Mouse (Mus musculus) adrenal gland, adult 8-10 months (tissue): Measurements from ENCODE around the gene Gon7. TPM values are rescaled to one million over a fixed set of nuclear protein-coding genes. Genes with fewer than 3 reads are reported as not detected.

Experiments
- DNase-seq: peaks from one replicate; pipeline ENCODE4 v3.0.0; 2022
- total RNA-seq, 4 experiments: library from RNA; stranded (reverse); gene quantifications; 2 replicates each; pipeline ENCODE4 v1.2.4; 2022

Gene Gon7
- 10 to 100 TPM; 12.1 to 16.5 (median 14.6) TPM for total RNA-seq

GRCm38 (mm10) chr12:102757689-102758402 lies at the start of gene Gon7, which contains the start of the genes Gm28051 and Ubr7:
TSS of gene Gon7 (minus strand) at chr12:102757803.
TSS of gene Gm28051 (minus strand) at chr12:102757765.
TSS of gene Ubr7 (plus strand) at chr12:102757967.
- DNase-seq: peak; percentile 95

GRCm38 (mm10) chr12:102799528-102799927 lies 41.9 kb upstream of the Gon7 start:
- no peak for DNase-seq

GRCm38 (mm10) chr12:102787927-102788326 lies 30.3 kb upstream of the Gon7 start:
- no peak for DNase-seq

- no peak for DNase-seq
These were observed 28.0 kb upstream of the Gon7 start for GRCm38 (mm10) chr12:102785593-102785985.

GRCm38 (mm10) chr12:102784899-102785592 lies 27.4 kb upstream of the Gon7 start:
- DNase-seq: no peak

GRCm38 (mm10) chr12:102782841-102783240 lies 25.2 kb upstream of the Gon7 start:
- no peak for DNase-seq

GRCm38 (mm10) chr12:102779452-102779851 lies 21.8 kb upstream of the Gon7 start:
- no peak for DNase-seq

- no peak for DNase-seq
These were observed 20.5 kb upstream of the Gon7 start for GRCm38 (mm10) chr12:102778151-102778550.

- DNase-seq: no peak
These were observed 18.4 kb upstream of the Gon7 start for GRCm38 (mm10) chr12:102776035-102776434.

- DNase-seq: no peak
These were observed 15.1 kb upstream of the Gon7 start for GRCm38 (mm10) chr12:102772676-102773075.

- no peak for DNase-seq
These were observed 14.0 kb upstream of the Gon7 start for GRCm38 (mm10) chr12:102771601-102772000.

GRCm38 (mm10) chr12:102769000-102769399 lies 11.4 kb upstream of the Gon7 start:
- DNase-seq: no peak

GRCm38 (mm10) chr12:102763696-102764095 lies 6.1 kb upstream of the Gon7 start:
- peak; percentile 51 for DNase-seq

- DNase-seq: no peak
These were observed 4.1 kb upstream of the Gon7 start for GRCm38 (mm10) chr12:102761668-102762067.

- no peak for DNase-seq
These were observed 1.3 kb upstream of the Gon7 start for GRCm38 (mm10) chr12:102758936-102759335.

- DNase-seq: no peak
These were observed 777 bp upstream of the Gon7 start, which contains the start of gene Gm20604 for GRCm38 (mm10) chr12:102758403-102758756. TSS of gene Gm20604 (minus strand) at chr12:102758672.

- no peak for DNase-seq
These were observed 431 bp downstream of the Gon7 start for GRCm38 (mm10) chr12:102757055-102757688.

GRCm38 (mm10) chr12:102756304-102756703 lies 1.3 kb downstream of the Gon7 start:
- no peak for DNase-seq

GRCm38 (mm10) chr12:102748256-102748655 lies 9.3 kb downstream of the Gon7 start:
- DNase-seq: no peak

- DNase-seq: no peak
These were observed 12.8 kb downstream of the Gon7 start for GRCm38 (mm10) chr12:102744839-102745238.

- DNase-seq: peak; percentile 89
These were observed 13.7 kb downstream of the Gon7 start, which contains the start of the genes Moap1 and Tmem251 for GRCm38 (mm10) chr12:102743589-102744574. TSS of gene Moap1 (minus strand) at chr12:102743661. TSS of gene Tmem251 (plus strand) at chr12:102743762.

GRCm38 (mm10) chr12:102743036-102743588 lies 14.5 kb downstream of the Gon7 start:
- no peak for DNase-seq
